Mouse (Mus musculus) heart, adult 2 months (tissue): ENCODE results near the gene Timm10. TPM values are rescaled to one million over a fixed set of nuclear protein-coding genes. Genes with fewer than 3 reads are reported as not detected.

Experiments used
- DNase-seq, 2 experiments: peaks; one replicate each; pipeline ENCODE4 v3.0.0; 2021
- H3K27ac ChIP-seq: fragments of 200-600 bp; 2 replicates; pipeline ENCODE4 v1.8.1; 2022
- H3K27me3 ChIP-seq: fragments of 200-500 bp; 2 replicates; pipeline ENCODE4 v1.6.1; 2012; ENCODE audit warnings: mild to moderate bottlenecking, low read length, inconsistent platforms, mixed read lengths; ENCODE audit not compliant: control insufficient read depth, insufficient read depth
- H3K36me3 ChIP-seq: fragments of 200-500 bp; 2 replicates; pipeline ENCODE4 v1.6.1; 2012; ENCODE audit warnings: low read length, inconsistent platforms; ENCODE audit not compliant: control insufficient read depth, insufficient read depth
- H3K4me1 ChIP-seq: fragments of 200-500 bp; 2 replicates; pipeline ENCODE4 v1.6.1; 2011; ENCODE audit warnings: low read length; ENCODE audit not compliant: control insufficient read depth, insufficient read depth
- H3K4me3 ChIP-seq: fragments of 200-600 bp; 2 replicates; pipeline ENCODE4 v1.8.1; 2022
- H3K79me2 ChIP-seq: fragments of 200-500 bp; replicated peaks from 2 replicates; pipeline ENCODE4 v1.6.1; 2012; ENCODE audit warnings: mild to moderate bottlenecking, inconsistent platforms, low read length, moderate library complexity, mixed read lengths; ENCODE audit not compliant: control insufficient read depth, insufficient read depth
- H3K9ac ChIP-seq: fragments of 200-500 bp; 2 replicates; pipeline ENCODE4 v1.6.1; 2012; ENCODE audit warnings: low read depth, mild to moderate bottlenecking, control low read depth, inconsistent platforms, low read length, mixed read lengths
- CTCF ChIP-seq: fragments of 200-600 bp; IDR thresholded peaks from 2 replicates; pipeline ENCODE4 v1.8.1; 2022; ENCODE audit warnings: antibody characterized with exemption, mild to moderate bottlenecking, moderate library complexity
- EP300 ChIP-seq: fragments of 200-500 bp; IDR thresholded peaks from 2 replicates; pipeline ENCODE4 v1.6.1; 2011; ENCODE audit warnings: low read depth, low read length, control low read depth; ENCODE audit not compliant: insufficient read depth
- POLR2A ChIP-seq: fragments of 200-500 bp; IDR thresholded peaks from 2 replicates; pipeline ENCODE4 v1.6.1; 2011; ENCODE audit warnings: mild to moderate bottlenecking, low read depth, low read length, control low read depth; ENCODE audit not compliant: insufficient read depth
- WGBS: fragments of 180-500 bp; shearing (Covaris S2); methylation state at CpG from one replicate; pipeline ENCODE4 v1.1.7; 2018; 5-methylcytosine and 5-hydroxymethylcytosine counted together
- intact Hi-C: fragments of 180-260 bp; cut with DNase I; formaldehyde crosslinking; loops from one replicate; pipeline ENCODE4 v1.15.1; 2025
- polyA plus RNA-seq: library from polyadenylated mRNA; depleted of rRNA; stranded (reverse); fragments of >200 nt; gene quantifications from 2 replicates; pipeline ENCODE4 v1.2.3, GENCODE M21; 2012
- total RNA-seq, 2 experiments: library from RNA; stranded (reverse); gene quantifications; 2 replicates each; pipeline ENCODE4 v1.2.3; 2021

Timm10 gene
- total and polyA plus RNA-seq, 3 experiments = 106 to 129 (median 123) TPM

DNA sequence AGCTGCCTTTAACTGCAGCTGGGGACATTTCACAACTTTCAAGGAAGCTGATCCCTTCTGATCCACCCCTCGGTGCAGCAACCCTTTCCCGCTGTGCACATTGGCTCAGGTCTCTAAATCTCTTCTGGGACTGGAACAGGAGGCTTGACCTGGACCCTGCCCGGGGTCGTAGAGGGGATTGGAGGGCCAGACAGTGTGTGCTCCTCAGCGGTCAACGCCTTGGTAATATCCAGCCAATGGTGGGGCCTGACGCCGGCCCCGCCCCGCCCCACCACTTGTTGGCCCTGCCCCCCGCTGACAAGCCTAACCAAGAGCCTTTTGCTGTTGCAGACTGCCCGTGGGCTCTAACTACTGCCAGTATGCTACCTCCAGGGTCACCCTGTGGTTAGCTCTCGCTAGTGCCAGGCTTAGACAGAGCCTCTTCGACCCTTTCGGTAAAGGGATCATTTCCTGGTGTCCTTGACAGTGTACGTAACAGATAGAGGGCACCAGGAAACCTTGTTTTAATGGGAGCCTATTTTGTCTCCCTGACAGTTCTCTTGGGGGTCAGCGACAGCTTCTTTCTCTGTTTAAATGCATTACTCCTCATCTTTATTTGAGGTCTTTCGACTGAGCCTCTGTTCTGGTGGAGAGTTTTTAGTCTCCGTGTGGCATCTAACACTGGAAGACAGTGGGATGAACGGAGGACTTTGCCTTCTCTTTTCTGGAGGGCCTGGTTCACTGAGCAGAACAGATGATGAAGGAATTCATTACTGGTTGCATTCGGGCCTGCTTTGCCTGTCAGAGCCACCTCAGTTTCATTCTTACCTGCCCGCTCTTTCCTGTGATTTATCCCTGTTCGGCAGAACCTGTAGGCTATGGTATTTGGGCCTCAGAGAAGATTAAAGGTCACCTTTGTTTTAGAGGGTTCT lies 24.6 kb downstream of the Timm10 start:
- TF ChIP-seq EP300 (no peak), POLR2A (peak; percentile 37; the same call in 1 of the 2 replicates)
- peak; percentile 75 to 84 for DNase-seq
- intact Hi-C loops = no loop called here
- H3K27ac ChIP-seq = peak overlapping the region; percentile 37
- peaks cover 1% of the 10 kb centered on the region; the same call in 1 of the 2 replicates for H3K4me1 ChIP-seq
- no peak overlapping the region for H3K4me3 ChIP-seq
- WGBS = 52% methylated on average over 23 of the region's 23 CpGs
- no peaks in the 10 kb centered on the region for H3K79me2 ChIP-seq
- no peaks in the 10 kb centered on the region for H3K36me3 ChIP-seq
- H3K27me3 ChIP-seq = no peaks in the 10 kb centered on the region
- H3K9ac ChIP-seq = no peak overlapping the region; the same call in 1 of the 2 replicates

DNA sequence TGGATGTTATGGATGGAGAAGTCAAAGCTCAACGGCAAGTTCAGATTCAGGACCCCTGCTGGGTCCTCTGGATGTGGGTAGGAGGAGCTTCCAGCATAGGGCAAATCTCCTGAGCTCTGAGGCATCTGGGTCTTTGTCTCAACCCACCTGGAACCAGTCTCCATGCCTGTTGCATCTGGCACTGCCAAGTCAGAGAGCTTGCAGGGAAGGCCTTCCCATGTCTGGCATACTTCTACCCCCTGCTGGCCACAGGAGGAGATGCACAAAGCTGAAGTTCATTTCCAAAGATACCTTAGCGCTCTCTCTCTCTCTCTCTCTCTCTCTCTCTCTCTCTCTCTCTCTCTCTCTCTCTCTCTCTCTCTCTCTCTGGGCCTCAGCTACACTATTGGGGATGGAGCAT lies 28.9 kb downstream of the Timm10 start:
- Histone ChIP-seq H3K4me1 (peaks cover 1% of the 10 kb centered on the region; the same call in 1 of the 2 replicates), H3K9ac (no peak overlapping the region), H3K27me3 (no peaks in the 10 kb centered on the region), H3K79me2 (no peaks in the 10 kb centered on the region), H3K36me3 (no peaks in the 10 kb centered on the region), H3K27ac (no peak overlapping the region), H3K4me3 (no peak overlapping the region)
- DNase-seq = peak; percentile 40 to 63
- 56% methylated on average over 2 of the region's 2 CpGs for WGBS
- intact Hi-C loops = loop anchor here (1.0 kb wide), 1 partner anchor 24 kb away; no protein-coding TSS in a partner anchor
- TF ChIP-seq CTCF (peak; percentile 74), POLR2A (no peak), EP300 (peak; percentile 69; the same call in 1 of the 2 replicates)

DNA sequence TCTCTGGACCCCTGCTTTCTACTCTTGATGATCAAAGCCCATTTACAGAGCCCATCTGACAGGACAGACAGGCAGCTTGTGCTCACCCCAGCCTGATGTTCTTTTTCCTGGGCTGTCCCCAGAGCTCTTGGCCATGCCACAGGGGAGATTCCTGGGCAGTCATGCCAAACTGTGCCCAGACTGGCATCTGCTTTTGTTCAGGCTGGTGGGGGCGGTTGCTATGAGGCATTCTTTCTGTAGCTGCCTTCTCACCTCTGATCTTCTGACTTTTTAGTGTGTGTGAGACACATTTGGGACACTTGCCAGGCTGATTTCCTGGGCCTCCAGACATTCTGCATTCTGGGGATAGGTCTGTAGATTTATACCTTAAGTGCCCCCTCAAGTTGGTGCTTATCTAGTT lies 31.8 kb downstream of the Timm10 start:
- 63% methylated on average over 1 of the region's 1 CpGs for WGBS
- intact Hi-C loops = no loop called here
- no peak overlapping the region for H3K27ac ChIP-seq
- H3K4me1 ChIP-seq = no peaks in the 10 kb centered on the region
- no peak overlapping the region for H3K4me3 ChIP-seq
- no peak for DNase-seq
- TF ChIP-seq EP300 (no peak), POLR2A (no peak), CTCF (no peak)
- H3K27me3 ChIP-seq = no peaks in the 10 kb centered on the region
- H3K36me3 ChIP-seq = no peaks in the 10 kb centered on the region
- H3K79me2 ChIP-seq = no peaks in the 10 kb centered on the region
- H3K9ac ChIP-seq = no peak overlapping the region

DNA sequence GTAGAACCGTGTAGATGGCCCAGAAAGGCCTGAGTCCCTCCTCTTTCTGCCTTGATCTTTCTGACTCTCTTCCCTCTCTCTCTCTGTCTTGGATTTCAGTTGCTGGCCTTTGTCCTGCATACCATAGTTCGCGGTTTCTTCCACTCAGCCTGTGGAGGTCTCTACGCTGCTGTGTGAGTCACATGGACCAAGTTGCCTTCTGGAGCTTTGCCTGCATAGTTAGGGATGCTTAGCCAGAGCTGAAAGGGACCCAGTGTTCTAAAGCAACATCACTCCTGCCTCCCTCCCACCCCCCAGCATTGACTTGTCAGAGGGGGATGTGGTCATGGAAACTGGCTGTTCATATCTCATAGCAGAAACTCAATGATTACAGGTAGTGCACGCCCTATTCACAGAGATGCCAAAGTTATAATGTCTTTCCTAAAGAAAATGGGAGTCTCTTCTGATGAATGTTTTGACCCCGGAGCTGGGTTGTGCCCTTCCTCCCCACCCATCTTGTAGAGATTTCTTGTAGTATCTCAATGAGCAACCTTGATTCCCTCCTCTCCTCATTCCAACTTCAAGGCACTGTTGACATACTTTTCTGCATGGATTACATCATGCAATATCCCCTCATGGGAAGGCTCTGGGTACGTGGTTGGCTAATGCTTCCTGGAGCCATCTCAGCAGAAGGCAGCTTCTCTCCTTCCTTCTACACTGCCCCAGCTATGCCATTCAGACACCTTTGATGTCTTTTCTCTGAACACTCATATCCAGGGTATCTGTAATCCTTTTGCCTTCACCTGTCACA lies 33.4 kb downstream of the Timm10 start:
- no peak overlapping the region for H3K4me3 ChIP-seq
- H3K4me1 ChIP-seq = no peaks in the 10 kb centered on the region
- no peaks in the 10 kb centered on the region for H3K36me3 ChIP-seq
- no peak overlapping the region for H3K9ac ChIP-seq
- no peak for DNase-seq
- no peak overlapping the region for H3K27ac ChIP-seq
- no peaks in the 10 kb centered on the region for H3K79me2 ChIP-seq
- WGBS = 75% methylated on average over 7 of the region's 7 CpGs
- H3K27me3 ChIP-seq = no peaks in the 10 kb centered on the region
- TF ChIP-seq CTCF = no peak
- no peak for TF ChIP-seq EP300
- no peak for TF ChIP-seq POLR2A
- intact Hi-C loops = no loop called here

DNA sequence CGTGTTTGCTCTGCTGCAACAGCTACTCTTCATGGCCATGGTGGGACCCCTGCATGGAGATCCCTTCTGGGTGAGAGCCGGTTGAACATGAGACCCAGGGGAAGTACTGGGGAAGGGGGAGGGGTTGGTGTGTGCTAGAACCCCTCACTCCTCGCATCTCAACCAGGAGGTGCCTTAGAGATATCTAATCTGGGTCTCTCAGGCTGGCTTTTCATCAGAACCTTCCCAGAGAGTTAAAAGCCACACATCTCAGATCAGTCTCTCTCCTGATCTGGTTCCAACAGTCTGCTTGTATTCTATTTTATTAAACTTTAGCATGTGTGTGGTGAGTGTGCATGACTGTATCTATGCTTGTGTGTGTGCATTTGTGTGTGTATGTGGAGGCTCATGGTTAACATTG lies 34.6 kb downstream of the Timm10 start:
- Histone ChIP-seq H3K9ac (no peak overlapping the region), H3K36me3 (no peaks in the 10 kb centered on the region), H3K27ac (no peak overlapping the region), H3K4me3 (no peak overlapping the region), H3K79me2 (no peaks in the 10 kb centered on the region), H3K27me3 (peaks cover 2% of the 10 kb centered on the region), H3K4me1 (no peaks in the 10 kb centered on the region)
- DNase-seq = no peak
- TF ChIP-seq EP300 = no peak
- TF ChIP-seq CTCF = no peak
- WGBS = 79% methylated on average over 3 of the region's 3 CpGs
- intact Hi-C loops = no loop called here

DNA sequence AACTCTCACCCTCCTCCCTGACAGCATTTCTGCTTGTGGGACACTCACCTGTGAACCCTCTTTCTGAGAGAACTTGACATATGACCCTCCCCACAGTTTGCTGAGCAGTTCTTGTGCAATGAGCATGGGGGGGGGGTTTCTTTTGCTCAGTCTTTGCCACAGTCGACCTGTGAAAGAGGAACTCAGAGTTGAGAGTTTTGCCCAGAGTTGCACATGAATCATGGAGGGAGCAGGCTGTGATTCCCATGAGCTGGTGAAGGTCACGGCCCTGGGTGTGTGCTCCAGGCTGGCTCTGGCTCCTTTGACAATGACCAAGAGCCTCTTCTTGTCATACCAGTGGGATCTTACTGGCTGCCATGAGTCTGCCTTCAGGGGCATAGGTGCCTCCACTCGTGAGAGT lies 35.4 kb downstream of the Timm10 start:
- no peaks in the 10 kb centered on the region for H3K36me3 ChIP-seq
- no peak overlapping the region for H3K27ac ChIP-seq
- 87% methylated on average over 3 of the region's 3 CpGs for WGBS
- no peak overlapping the region for H3K9ac ChIP-seq
- DNase-seq = no peak
- H3K4me1 ChIP-seq = no peaks in the 10 kb centered on the region
- TF ChIP-seq CTCF (no peak), POLR2A (no peak), EP300 (no peak)
- H3K79me2 ChIP-seq = no peaks in the 10 kb centered on the region
- peaks cover 3% of the 10 kb centered on the region for H3K27me3 ChIP-seq
- intact Hi-C loops = no loop called here
- no peak overlapping the region for H3K4me3 ChIP-seq
